In genomic region chr5:111887281-111887680, GRCm38 (mm10) we compare ENCODE assay signal across 18 mouse cellular contexts.
"Had no signal": no experiment of that assay in that cellular context is flagged by ENCODE, and none has a peak within 500 bp of the region (broad histone marks: within the 10 kb centered on the region; RNA-seq: fewer than 3 reads in every experiment).

No protein-coding gene starts in this region.

- H3K36me3 ChIP-seq: liver, embryonic 13.5 days; midbrain, embryonic 12.5 days had no signal

- H3K27me3 ChIP-seq: liver, embryonic 13.5 days had no signal

- H3K27ac ChIP-seq: left cerebral cortex, adult 2 months; liver, embryonic 13.5 days; macrophage; midbrain, embryonic 12.5 days; stomach, postnatal 0 days had no signal

- H3K9me3 ChIP-seq: liver, embryonic 13.5 days; midbrain, embryonic 12.5 days had no signal

- H3K9ac ChIP-seq: liver, embryonic 13.5 days; midbrain, embryonic 12.5 days had no signal

- H3K4me2 ChIP-seq: liver, embryonic 13.5 days; midbrain, embryonic 12.5 days had no signal

- H3K4me3 ChIP-seq: left cerebral cortex, adult 2 months; liver, embryonic 13.5 days; midbrain, embryonic 12.5 days had no signal

- DNase-seq: kidney, adult 9 months; kidney, postnatal 14 days; kidney, postnatal 4 days; layer of hippocampus, adult 9-11 months; layer of hippocampus, postnatal 36 days; liver, embryonic 13.5 days; lung, adult 2 months; lung, postnatal 14 days; right cerebral cortex, adult 18-20 months; right cerebral cortex, postnatal 14 days; right cerebral cortex, postnatal 4 days; thymus, adult 2 months; thymus, postnatal 25 days had no signal

- ATAC-seq: midbrain, embryonic 16.5 days had no signal
